Mouse (Mus musculus) colon, adult 2 months (tissue): ENCODE measurements around the gene Grik5. TPM values are rescaled to one million over a fixed set of nuclear protein-coding genes. Genes with fewer than 3 reads are reported as not detected.

ENCODE experiments used
- polyA plus RNA-seq: library from polyadenylated mRNA; depleted of rRNA; stranded (reverse); fragments of >200 nt; gene quantifications from 2 replicates; pipeline ENCODE4 v1.2.3, GENCODE M21; 2012; rRNA removed

Gene Grik5
- 30.4 and 31.0 TPM in 2 replicates for polyA plus RNA-seq

GRCm38 (mm10) chr7:25071979-25072715, at the start of gene Grik5, which contains the start of gene Zfp574:
Gene Grik5 (minus strand): TSS chr7:25072346.
Gene Zfp574 (plus strand): TSS chr7:25072567.

DNA sequence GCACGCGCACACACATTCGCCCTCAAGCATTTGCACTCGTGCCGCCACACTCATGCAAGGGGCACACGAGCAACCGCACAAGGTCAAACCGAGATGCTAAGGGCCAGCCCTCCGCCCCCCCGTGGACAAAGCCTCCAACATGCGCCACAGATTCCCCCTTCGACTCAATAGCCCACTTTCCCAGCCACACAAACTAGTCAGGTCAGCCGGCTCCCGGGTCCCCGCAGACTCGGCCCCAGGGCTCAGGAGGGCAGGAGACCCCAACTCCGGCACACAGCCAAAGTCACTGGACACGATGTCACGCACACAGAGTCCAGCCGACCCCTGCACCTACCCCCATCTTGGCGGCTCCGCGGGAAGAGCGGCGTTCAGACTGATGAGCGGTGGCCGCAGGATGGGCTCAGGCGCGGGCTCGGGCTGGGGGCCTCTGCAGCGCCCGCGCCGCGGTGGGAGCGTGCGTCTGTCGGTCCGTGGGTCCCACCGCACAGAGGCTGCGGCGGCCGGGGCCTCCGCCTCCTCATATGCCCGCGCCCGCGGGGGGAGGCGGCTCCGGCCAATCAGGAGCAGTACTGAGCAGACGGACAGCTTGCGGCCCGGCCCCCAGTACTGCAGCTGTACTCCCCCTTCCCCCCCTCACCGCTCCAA, 66.6 kb downstream of the Grik5 start, which contains the start of gene Atp1a3:
Atp1a3 (minus strand) TSS at position 538 of the 645 bp plus-strand sequence.

DNA sequence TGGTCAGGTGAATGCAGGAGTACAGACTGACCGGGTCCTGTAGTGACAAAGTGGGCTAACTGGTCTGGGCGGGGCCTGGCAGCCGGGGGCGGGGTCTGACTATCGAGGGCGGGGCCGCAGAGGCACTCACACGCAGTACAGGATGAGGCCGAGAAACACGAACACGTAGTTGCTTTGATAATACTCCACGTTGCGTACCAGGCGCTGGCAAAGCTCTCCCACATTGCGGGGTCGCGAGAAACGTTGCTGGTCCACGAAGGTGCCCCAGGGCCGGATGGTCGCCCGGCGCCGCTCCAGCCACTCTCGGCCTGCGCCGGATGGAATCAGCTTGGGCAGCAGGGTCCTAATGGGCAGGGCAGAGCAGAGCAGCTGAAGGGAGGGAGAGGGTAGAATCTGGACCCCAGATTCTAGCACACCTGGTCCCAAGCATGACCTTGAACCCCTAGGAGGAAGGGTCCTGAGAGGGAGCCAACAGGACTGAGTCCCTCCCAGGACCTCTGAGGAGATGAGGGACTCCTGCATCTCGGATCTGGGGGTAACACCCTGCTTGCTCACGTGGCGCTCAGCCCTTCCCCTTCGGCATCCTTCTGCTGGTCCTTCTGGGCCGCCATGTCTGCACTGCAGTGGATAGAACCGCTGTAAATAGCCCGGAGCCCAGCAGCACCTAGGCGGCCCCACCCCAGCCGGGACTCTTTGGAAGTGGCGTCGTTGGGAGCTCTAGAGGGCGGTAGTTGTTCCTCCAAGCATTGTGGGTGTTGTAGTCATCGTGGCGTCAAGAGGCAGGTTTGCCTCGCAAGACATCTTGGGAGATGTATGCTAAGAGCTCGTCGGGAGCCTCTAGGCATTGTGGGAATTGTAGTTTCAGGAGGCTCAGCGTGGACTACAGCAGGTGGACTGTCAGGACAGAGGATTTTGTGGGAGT, 99.9 kb downstream of the Grik5 start, which contains the start of gene Rabac1:
Rabac1 (minus strand) TSS at position 783 of the 922 bp plus-strand sequence.

Other genes with a start within 250 kb of the Grik5 start
- 3.0 and 3.1 TPM in 2 replicates for gene Gm9844, start 210.1 kb downstream of the Grik5 start, polyA plus RNA-seq
- not detected in 2 replicates for gene Lypd4, start 202.4 kb downstream of the Grik5 start, polyA plus RNA-seq
- not detected in 2 replicates for gene Dmrtc2, start 202.3 kb downstream of the Grik5 start, polyA plus RNA-seq
- 434 and 588 TPM in 2 replicates for gene Rps19, start 188.0 kb downstream of the Grik5 start, polyA plus RNA-seq
- 27.2 and 28.2 TPM in 2 replicates for gene Cd79a, start 175.0 kb downstream of the Grik5 start, polyA plus RNA-seq
- 160 and 169 TPM in 2 replicates for gene Arhgef1, start 169.4 kb downstream of the Grik5 start, polyA plus RNA-seq
- not detected in 2 replicates for gene Gm4881, start 127.9 kb downstream of the Grik5 start, polyA plus RNA-seq
- gene Rabac1, start 99.6 kb downstream of the Grik5 start, polyA plus RNA-seq, result 374 and 519 TPM in 2 replicates
- gene Atp1a3, start 66.4 kb downstream of the Grik5 start, polyA plus RNA-seq, result 1.3 and 1.8 TPM in 2 replicates
- gene Zfp574, start 221 bp upstream of the Grik5 start, polyA plus RNA-seq, result 45.3 and 46.0 TPM in 2 replicates
- 2.7 and 3.4 TPM in 2 replicates for gene Pou2f2, start 107.4 kb upstream of the Grik5 start, polyA plus RNA-seq
- gene Dedd2, start 148.3 kb upstream of the Grik5 start, polyA plus RNA-seq, result 83.3 and 98.6 TPM in 2 replicates
- gene Zfp526, start 149.1 kb upstream of the Grik5 start, polyA plus RNA-seq, result 13.4 and 14.1 TPM in 2 replicates
- gene Gsk3a, start 165.5 kb upstream of the Grik5 start, polyA plus RNA-seq, result 120 and 151 TPM in 2 replicates
- gene Erf, start 178.4 kb upstream of the Grik5 start, polyA plus RNA-seq, result 42.5 and 52.2 TPM in 2 replicates
- 59.1 and 73.7 TPM in 2 replicates for gene Cic, start 195.4 kb upstream of the Grik5 start, polyA plus RNA-seq
- gene Pafah1b3, start 225.6 kb upstream of the Grik5 start, polyA plus RNA-seq, result 223 and 250 TPM in 2 replicates
- gene Prr19, start 229.1 kb upstream of the Grik5 start, polyA plus RNA-seq, result not detected in 2 replicates
- 0.59 and 0.71 TPM in 2 replicates for gene Tmem145, start 233.8 kb upstream of the Grik5 start, polyA plus RNA-seq
- 41.9 and 44.2 TPM in 2 replicates for gene Megf8, start 244.8 kb upstream of the Grik5 start, polyA plus RNA-seq